In genomic region chr5:66918316-66919305, GRCm38 (mm10) we compare ENCODE assay signal across 11 mouse cellular contexts.
A peak's percentile ranks its signal among the peaks of the same experiment; 100 is the strongest.
DNase-seq lines count a peak whose midpoint lies in the region; ATAC-seq and TF ChIP-seq lines count a peak whose summit lies in the region.
"Had no signal": no experiment of that assay in that cellular context is flagged by ENCODE, and none has a peak within 500 bp of the region (broad histone marks: within the 10 kb centered on the region; RNA-seq: fewer than 3 reads in every experiment).

No protein-coding gene starts in this region.

- no peaks in the 10 kb centered on the region for H3K27me3 ChIP-seq in kidney, postnatal 0 days (ENCODE audit: insufficient read depth, low read length)
- no peaks in the 10 kb centered on the region for H3K27me3 ChIP-seq in forebrain, embryonic 10.5 days (ENCODE audit: poor library complexity, severe bottlenecking)
- no peaks in the 10 kb centered on the region for H3K27me3 ChIP-seq in hindbrain, embryonic 15.5 days
- no peaks in the 10 kb centered on the region for H3K27me3 ChIP-seq in neural tube, embryonic 12.5 days (replicated peaks)
- H3K27me3 ChIP-seq: heart, embryonic 13.5 days had no signal

- H3K4me2 ChIP-seq in kidney, postnatal 0 days (ENCODE audit: low read length) = peak overlapping the region; percentile 9; the same call in 1 of the 2 replicates
- no peak overlapping the region for H3K4me2 ChIP-seq in hindbrain, embryonic 15.5 days
- H3K4me2 ChIP-seq in neural tube, embryonic 12.5 days (replicated peaks) = peak overlapping the region; percentile 44
- H3K4me2 ChIP-seq: heart, embryonic 13.5 days had no signal

- no peaks in the 10 kb centered on the region for H3K9me3 ChIP-seq in kidney, postnatal 0 days (replicated peaks; ENCODE audit: low read length)
- H3K9me3 ChIP-seq in forebrain, embryonic 10.5 days = no peaks in the 10 kb centered on the region
- no peaks in the 10 kb centered on the region for H3K9me3 ChIP-seq in hindbrain, embryonic 15.5 days
- no peaks in the 10 kb centered on the region for H3K9me3 ChIP-seq in neural tube, embryonic 12.5 days
- H3K9me3 ChIP-seq: heart, embryonic 13.5 days had no signal

- H3K4me3 ChIP-seq in kidney, postnatal 0 days (replicated peaks; ENCODE audit: low read depth, low read length) = no peak overlapping the region
- H3K4me3 ChIP-seq in forebrain, embryonic 10.5 days = no peak overlapping the region
- H3K4me3 ChIP-seq in hindbrain, embryonic 15.5 days = no peak overlapping the region
- H3K4me3 ChIP-seq in neural tube, embryonic 12.5 days = no peak overlapping the region
- H3K4me3 ChIP-seq: heart, embryonic 13.5 days had no signal

- WGBS in kidney, postnatal 0 days = 38% methylated on average over 11 of the region's 11 CpGs
- WGBS in forebrain, embryonic 10.5 days = 79% methylated on average over 11 of the region's 11 CpGs
- WGBS in hindbrain, embryonic 15.5 days = 20% methylated on average over 11 of the region's 11 CpGs
- 16% methylated on average over 11 of the region's 11 CpGs for WGBS in neural tube, embryonic 12.5 days

- no peak for DNase-seq in kidney, postnatal 0 days (ENCODE audit: low spot score)
- DNase-seq in kidney, postnatal 10 days = no peak
- no peak for DNase-seq in forebrain, embryonic 10.5 days (ENCODE audit: extremely low spot score, low spot score)
- no peak for DNase-seq in right cerebral cortex, adult 18-20 months
- no peak for DNase-seq in cerebellum, adult 18-20 months
- DNase-seq in heart, postnatal 25 days (ENCODE audit: low spot score) = no peak
- DNase-seq: lung, adult 18-20 months had no signal

- H3K9ac ChIP-seq in kidney, postnatal 0 days (ENCODE audit: low read depth, low read length) = no peak overlapping the region
- H3K9ac ChIP-seq in hindbrain, embryonic 15.5 days = no peak overlapping the region
- H3K9ac ChIP-seq in neural tube, embryonic 12.5 days = no peak overlapping the region
- H3K9ac ChIP-seq: heart, embryonic 13.5 days had no signal

- H3K4me1 ChIP-seq in kidney, postnatal 0 days (replicated peaks; ENCODE audit: insufficient read depth, low read length) = peaks cover 11% of the 10 kb centered on the region
- H3K4me1 ChIP-seq in forebrain, embryonic 10.5 days = peaks cover 50% of the 10 kb centered on the region
- peaks cover 20% of the 10 kb centered on the region for H3K4me1 ChIP-seq in hindbrain, embryonic 15.5 days (replicated peaks)
- H3K4me1 ChIP-seq in neural tube, embryonic 12.5 days = peaks cover 31% of the 10 kb centered on the region

- no peak for TF ChIP-seq CTCF in kidney, postnatal 0 days (IDR thresholded peaks at IDR 0.05; ENCODE audit: low read depth)

- H3K36me3 ChIP-seq in kidney, postnatal 0 days (ENCODE audit: insufficient read depth, low read length) = no peaks in the 10 kb centered on the region
- H3K36me3 ChIP-seq in forebrain, embryonic 10.5 days (replicated peaks) = no peaks in the 10 kb centered on the region
- H3K36me3 ChIP-seq in hindbrain, embryonic 15.5 days = no peaks in the 10 kb centered on the region
- no peaks in the 10 kb centered on the region for H3K36me3 ChIP-seq in neural tube, embryonic 12.5 days
- H3K36me3 ChIP-seq: heart, embryonic 13.5 days had no signal

- no peak overlapping the region for H3K27ac ChIP-seq in kidney, postnatal 0 days
- H3K27ac ChIP-seq in forebrain, embryonic 10.5 days = peak overlapping the region; percentile 75
- peak overlapping the region; percentile 69 for H3K27ac ChIP-seq in hindbrain, embryonic 15.5 days (replicated peaks)
- H3K27ac ChIP-seq in neural tube, embryonic 12.5 days = peak overlapping the region; percentile 65; the same call in 1 of the 2 replicates
- H3K27ac ChIP-seq: heart, embryonic 13.5 days had no signal

- no peak for ATAC-seq in kidney, postnatal 0 days (replicated peaks; ENCODE audit: low FRiP score, low read depth)
- ATAC-seq in hindbrain, embryonic 15.5 days (ENCODE audit: low FRiP score, low read depth) = peak; percentile 72
- peak; percentile 94 for ATAC-seq in neural tube, embryonic 12.5 days (ENCODE audit: low FRiP score, low read depth)
- ATAC-seq: CD4-positive, CD25-positive, alpha-beta regulatory T cell, adult 4 months had no signal

- intact Hi-C loops in heart, postnatal 25 days (cut with DNase I) = loop anchor here (5.0 kb wide), 1 partner anchor 206 kb away; no protein-coding TSS in a partner anchor
